Mouse (Mus musculus) stomach, embryonic 16.5 days (tissue): Measurements from ENCODE around the gene Gal. TPM values are rescaled to one million over a fixed set of nuclear protein-coding genes. Genes with fewer than 3 reads are reported as not detected.

Experiments
- ATAC-seq: fragments of 200-750 bp; cut with Nextera tagmentation; 2 replicates; pipeline ENCODE4 v1.8.0; 2017; ENCODE audit warnings: moderate number of reproducible peaks, moderate TSS enrichment; ENCODE audit not compliant: insufficient read depth, low FRiP score
- H3K27ac ChIP-seq: fragments of 300-500 bp; sonication (generic); 2 replicates; pipeline ENCODE4 v1.5.1; 2014; ENCODE audit warnings: low read length
- H3K27me3 ChIP-seq: fragments of 300-500 bp; sonication (generic); 2 replicates; pipeline ENCODE4 v1.6.1; 2014; ENCODE audit warnings: low read length, control low read depth, mixed read lengths; ENCODE audit not compliant: control insufficient read depth, insufficient read depth
- H3K36me3 ChIP-seq: fragments of 300-500 bp; sonication (generic); 2 replicates; pipeline ENCODE4 v1.6.1; 2014; ENCODE audit warnings: low read length; ENCODE audit not compliant: control insufficient read depth, insufficient read depth
- H3K4me1 ChIP-seq: fragments of 300-500 bp; sonication (generic); 2 replicates; pipeline ENCODE4 v1.6.1; 2014; ENCODE audit warnings: low read length, control low read depth, mixed read lengths; ENCODE audit not compliant: control insufficient read depth, insufficient read depth
- H3K4me2 ChIP-seq: fragments of 300-500 bp; sonication (generic); 2 replicates; pipeline ENCODE4 v1.6.1; 2014; ENCODE audit warnings: low read depth, low read length, mixed read lengths
- H3K4me3 ChIP-seq: fragments of 300-500 bp; sonication (generic); replicated peaks from 2 replicates; pipeline ENCODE4 v1.5.1; 2014; ENCODE audit warnings: mild to moderate bottlenecking, low read length
- H3K9ac ChIP-seq: fragments of 300-500 bp; sonication (generic); 2 replicates; pipeline ENCODE4 v1.6.1; 2014; ENCODE audit warnings: low read length
- H3K9me3 ChIP-seq: fragments of 300-500 bp; sonication (generic); replicated peaks from 2 replicates; pipeline ENCODE4 v1.6.1; 2016; ENCODE audit warnings: low read length, control low read depth; ENCODE audit not compliant: control insufficient read depth
- WGBS: fragments of 180-500 bp; shearing (Covaris S2); extraction: QIAGEN DNeasy Blood & Tissue Kit; methylation state at CpG from one replicate; pipeline ENCODE4 v1.1.7; 2014; 5-methylcytosine and 5-hydroxymethylcytosine counted together
- polyA plus RNA-seq: library from polyadenylated mRNA; unstranded; fragments of >200 nt; fragmentation: Nextera tagmentation; extraction: Ambion mirVana; gene quantifications from 2 replicates; pipeline ENCODE4 v1.2.1, GENCODE M21; 2015

The Gal gene
- polyA plus RNA-seq, 1 experiment from 2014 or later = 9.9 TPM

- Histone ChIP-seq H3K4me3 (no peak overlapping the region), H3K4me1 (no peaks in the 10 kb centered on the region), H3K27ac (no peak overlapping the region), H3K4me2 (no peak overlapping the region), H3K9me3 (0 out of 2 replicates have a peak, but pooled peaks cover 6% of the 10 kb centered on the region), H3K27me3 (no peaks in the 10 kb centered on the region), H3K9ac (no peak overlapping the region), H3K36me3 (no peaks in the 10 kb centered on the region)
- ATAC-seq = no peak
- 51% methylated on average over 7 of the region's 7 CpGs for WGBS
Measured at GRCm38 (mm10) chr19:3401943-3402342, 12.4 kb downstream of the Gal start.

- Histone ChIP-seq H3K27me3 (no peaks in the 10 kb centered on the region), H3K9me3 (0 out of 2 replicates have a peak, but pooled peaks cover 6% of the 10 kb centered on the region), H3K4me3 (no peak overlapping the region), H3K27ac (no peak overlapping the region), H3K4me1 (no peaks in the 10 kb centered on the region), H3K4me2 (no peak overlapping the region), H3K36me3 (no peaks in the 10 kb centered on the region), H3K9ac (no peak overlapping the region)
- ATAC-seq = no peak
- WGBS = 85% methylated on average over 7 of the region's 7 CpGs
Measured at GRCm38 (mm10) chr19:3401504-3401903, 12.8 kb downstream of the Gal start.

GRCm38 (mm10) chr19:3400057-3400456 lies 14.3 kb downstream of the Gal start:
- Histone ChIP-seq H3K27ac (no peak overlapping the region), H3K27me3 (no peaks in the 10 kb centered on the region), H3K9ac (no peak overlapping the region), H3K36me3 (no peaks in the 10 kb centered on the region), H3K4me2 (no peak overlapping the region), H3K4me1 (no peaks in the 10 kb centered on the region), H3K9me3 (0 out of 2 replicates have a peak, but pooled peaks cover 6% of the 10 kb centered on the region), H3K4me3 (no peak overlapping the region)
- WGBS = 88% methylated on average over 4 of the region's 4 CpGs
- no peak for ATAC-seq

- H3K4me3 ChIP-seq = no peak overlapping the region
- H3K27me3 ChIP-seq = no peaks in the 10 kb centered on the region
- H3K9ac ChIP-seq = no peak overlapping the region
- H3K36me3 ChIP-seq = no peaks in the 10 kb centered on the region
- no peaks in the 10 kb centered on the region for H3K4me1 ChIP-seq
- ATAC-seq = no peak
- WGBS = 72% methylated on average over 3 of the region's 3 CpGs
- H3K27ac ChIP-seq = no peak overlapping the region
- no peak overlapping the region for H3K4me2 ChIP-seq
- H3K9me3 ChIP-seq = peaks cover 3% of the 10 kb centered on the region; the same call in 1 of the 2 replicates
Measured at GRCm38 (mm10) chr19:3394216-3394615, 20.1 kb downstream of the Gal start.

GRCm38 (mm10) chr19:3392384-3392783 lies 22.0 kb downstream of the Gal start:
- H3K27ac ChIP-seq = no peak overlapping the region
- WGBS = 56% methylated on average over 1 of the region's 1 CpGs
- no peaks in the 10 kb centered on the region for H3K27me3 ChIP-seq
- peaks cover 3% of the 10 kb centered on the region; the same call in 1 of the 2 replicates for H3K9me3 ChIP-seq
- no peak for ATAC-seq
- no peaks in the 10 kb centered on the region for H3K4me1 ChIP-seq
- H3K4me2 ChIP-seq = no peak overlapping the region
- no peaks in the 10 kb centered on the region for H3K36me3 ChIP-seq
- H3K9ac ChIP-seq = no peak overlapping the region
- no peak overlapping the region for H3K4me3 ChIP-seq

- Histone ChIP-seq H3K36me3 (0 out of 2 replicates have a peak, but pooled peaks cover 2% of the 10 kb centered on the region), H3K27ac (no peak overlapping the region), H3K4me1 (no peaks in the 10 kb centered on the region), H3K9ac (peak overlapping the region; percentile 71), H3K9me3 (peaks cover 3% of the 10 kb centered on the region; the same call in 1 of the 2 replicates), H3K4me3 (peak overlapping the region; percentile 54), H3K27me3 (no peaks in the 10 kb centered on the region), H3K4me2 (peak overlapping the region; percentile 91)
- WGBS = under 1% methylated on average over 43 of the region's 43 CpGs
- peak; percentile 95 for ATAC-seq
Measured at GRCm38 (mm10) chr19:3389089-3389488, 25.3 kb downstream of the Gal start.

- Histone ChIP-seq H3K9ac (peak within 1 kb of the TSS; percentile 71), H3K27ac (no peak within 1 kb of the TSS), H3K36me3 (0 out of 2 replicates have a peak, but pooled peaks cover 5% of the 10 kb centered on the region), H3K4me2 (peak within 1 kb of the TSS; percentile 91), H3K4me3 (peak within 1 kb of the TSS; percentile 54), H3K27me3 (no peaks in the 10 kb centered on the region), H3K9me3 (peaks cover 3% of the 10 kb centered on the region; the same call in 1 of the 2 replicates), H3K4me1 (no peaks in the 10 kb centered on the region)
- peak; percentile 83 for ATAC-seq
- WGBS = 2% methylated on average over 33 of the region's 33 CpGs
Measured at GRCm38 (mm10) chr19:3388629-3389057, 25.7 kb downstream of the Gal start, which contains the start of gene Tesmin. Tesmin (plus strand) TSS chr19:3388857.

- 55% methylated on average over 6 of the region's 6 CpGs for WGBS
- H3K4me3 ChIP-seq = no peak overlapping the region
- H3K4me2 ChIP-seq = no peak overlapping the region
- H3K4me1 ChIP-seq = no peaks in the 10 kb centered on the region
- H3K27me3 ChIP-seq = no peaks in the 10 kb centered on the region
- 0 out of 2 replicates have a peak, but pooled peaks cover 5% of the 10 kb centered on the region for H3K36me3 ChIP-seq
- H3K27ac ChIP-seq = no peak overlapping the region
- no peak for ATAC-seq
- H3K9ac ChIP-seq = no peak overlapping the region
- peaks cover 3% of the 10 kb centered on the region; the same call in 1 of the 2 replicates for H3K9me3 ChIP-seq
Measured at GRCm38 (mm10) chr19:3388061-3388460, 26.3 kb downstream of the Gal start.

GRCm38 (mm10) chr19:3378614-3379013 lies 35.7 kb downstream of the Gal start:
- Histone ChIP-seq H3K36me3 (peaks cover 20% of the 10 kb centered on the region), H3K4me3 (no peak overlapping the region), H3K9me3 (no peaks in the 10 kb centered on the region), H3K27ac (no peak overlapping the region), H3K4me2 (no peak overlapping the region), H3K27me3 (no peaks in the 10 kb centered on the region), H3K9ac (no peak overlapping the region), H3K4me1 (no peaks in the 10 kb centered on the region)
- no peak for ATAC-seq
- 89% methylated on average over 3 of the region's 3 CpGs for WGBS
